Comparison of ENCODE assay signal across 8 mouse cellular contexts in genomic region chr10:117905666-117906266, GRCm38 (mm10). TPM values are rescaled to one million over a fixed set of nuclear protein-coding genes. Genes with fewer than 3 reads are reported as not detected.
DNase-seq lines count a peak whose midpoint lies in the region; ATAC-seq and TF ChIP-seq lines count a peak whose summit lies in the region.

No protein-coding gene starts in this region.

- ATAC-seq in midbrain, embryonic 14.5 days (ENCODE audit: low FRiP score, low TSS enrichment) = no peak
- peak; percentile 57; the same call in 1 of the 2 replicates for ATAC-seq in stomach, embryonic 15.5 days (ENCODE audit: insufficient read depth, low FRiP score, low read depth)

- no peaks in the 10 kb centered on the region for H3K27me3 ChIP-seq in liver, adult 2 months (ENCODE audit: control insufficient read depth, insufficient read depth, low read length)
- H3K27me3 ChIP-seq in midbrain, embryonic 14.5 days (ENCODE audit: control insufficient read depth, insufficient read depth, low read length) = no peaks in the 10 kb centered on the region
- no peaks in the 10 kb centered on the region for H3K27me3 ChIP-seq in stomach, embryonic 15.5 days (replicated peaks)

- H3K4me1 ChIP-seq in liver, adult 2 months (ENCODE audit: control insufficient read depth, insufficient read depth, low read length) = no peaks in the 10 kb centered on the region
- 0 out of 2 replicates have a peak, but pooled peaks cover 11% of the 10 kb centered on the region for H3K4me1 ChIP-seq in midbrain, embryonic 14.5 days (ENCODE audit: control insufficient read depth, insufficient read depth, low read length)
- H3K4me1 ChIP-seq in stomach, embryonic 15.5 days = 0 out of 2 replicates have a peak, but pooled peaks cover 6% of the 10 kb centered on the region

- H3K4me3 ChIP-seq in liver, adult 2 months (ENCODE audit: insufficient read depth, low read depth, low read length) = peak overlapping the region; percentile 45
- H3K4me3 ChIP-seq in midbrain, embryonic 14.5 days (replicated peaks; ENCODE audit: low read depth, low read length) = peak overlapping the region; percentile 32
- peak overlapping the region; percentile 34 for H3K4me3 ChIP-seq in stomach, embryonic 15.5 days (replicated peaks)

- peak overlapping the region; percentile 15; the same call in 1 of the 2 replicates for H3K27ac ChIP-seq in liver, adult 2 months (replicated peaks; ENCODE audit: insufficient read depth, low read depth, low read length)
- H3K27ac ChIP-seq in midbrain, embryonic 14.5 days (replicated peaks; ENCODE audit: low read depth, low read length) = no peak overlapping the region
- peak overlapping the region; percentile 84 for H3K27ac ChIP-seq in stomach, embryonic 15.5 days

- no peaks in the 10 kb centered on the region for H3K79me2 ChIP-seq in liver, adult 2 months (ENCODE audit: control insufficient read depth, insufficient read depth, low read length)

- H3K9ac ChIP-seq in liver, adult 2 months (ENCODE audit: low read depth, low read length) = peak overlapping the region; percentile 31; the same call in 1 of the 2 replicates
- H3K9ac ChIP-seq in midbrain, embryonic 14.5 days (replicated peaks; ENCODE audit: low read length) = peak overlapping the region; percentile 46
- H3K9ac ChIP-seq in stomach, embryonic 15.5 days = peak overlapping the region; percentile 13; the same call in 1 of the 2 replicates

- H3K36me3 ChIP-seq in liver, adult 2 months (ENCODE audit: control insufficient read depth, insufficient read depth, low read length) = no peaks in the 10 kb centered on the region
- no peaks in the 10 kb centered on the region for H3K36me3 ChIP-seq in midbrain, embryonic 14.5 days (ENCODE audit: control insufficient read depth, insufficient read depth, low read length)
- no peaks in the 10 kb centered on the region for H3K36me3 ChIP-seq in stomach, embryonic 15.5 days

- peak overlapping the region; percentile 63 for H3K4me2 ChIP-seq in midbrain, embryonic 14.5 days (ENCODE audit: low read length)
- H3K4me2 ChIP-seq in stomach, embryonic 15.5 days = peak overlapping the region; percentile 58

- TF ChIP-seq POLR2A in liver, adult 2 months (IDR thresholded peaks at IDR 0.05; ENCODE audit: extremely low read depth, insufficient read depth, low read length) = no peak

- H3K9me3 ChIP-seq in midbrain, embryonic 14.5 days (ENCODE audit: control insufficient read depth, low read length) = no peaks in the 10 kb centered on the region
- H3K9me3 ChIP-seq in stomach, embryonic 15.5 days = no peaks in the 10 kb centered on the region

- TF ChIP-seq CTCF in liver, adult 2 months (IDR thresholded peaks at IDR 0.05; ENCODE audit: low read depth, low read length) = no peak

- peak; percentile 20 to 29 for DNase-seq in cerebellum, postnatal 14 days
- DNase-seq in cerebellum, adult 8-10 months = no peak
- DNase-seq in embryo, embryonic 9.5 days (ENCODE audit: extremely low spot score) = peak; percentile 54
- DNase-seq in heart, adult 8-10 months (ENCODE audit: low spot score) = peak; percentile 42
- DNase-seq in kidney, adult 9 months = peak; percentile 19
- no peak for DNase-seq in liver, adult 2 months (ENCODE audit: extremely low read depth, low read depth, low spot score)
- DNase-seq in midbrain, embryonic 14.5 days = peak; percentile 42

- WGBS in liver, adult 2 months = 27% methylated on average over 27 of the region's 27 CpGs
- WGBS in midbrain, embryonic 14.5 days = 17% methylated on average over 27 of the region's 27 CpGs
- 7% methylated on average over 27 of the region's 27 CpGs for WGBS in stomach, embryonic 15.5 days

RNA-seq across cellular contexts. Expression of gene Rap1b, which starts 59.9 kb away (rescaled TPM):
- total RNA-seq in heart, adult 8-10 months (2022) = 10 to 100 TPM; 38.8 to 47.5 (median 44.8) TPM
- total RNA-seq in liver, adult 2 months (2014; rRNA removed) = 44.6 and 47.7 TPM in 2 replicates
- 12.5 and 14.5 TPM in 2 replicates for polyA plus RNA-seq in liver, adult 2 months (2012; rRNA removed)
- 156 and 185 TPM in 2 replicates for polyA plus RNA-seq in midbrain, embryonic 14.5 days (2014; fragmentation: Nextera tagmentation; extraction: Ambion mirVana)
- 177 and 188 TPM in 2 replicates for polyA plus RNA-seq in stomach, embryonic 15.5 days (2015; fragmentation: Nextera tagmentation; extraction: Ambion mirVana)

Comparison
In these comparisons a context has a peak if more than half of its experiments do, and no peak if none do; other contexts are left out.
1. DNase-seq: peak in cerebellum, postnatal 14 days (2 of 2), embryo, embryonic 9.5 days (single experiment), heart, adult 8-10 months (single experiment), kidney, adult 9 months (single experiment) and midbrain, embryonic 14.5 days (single experiment); none in cerebellum, adult 8-10 months (single experiment) and liver, adult 2 months (single experiment).
2. RNA of gene Rap1b, which starts 59.9 kb away (polyA plus RNA-seq): 156 to 185 TPM in midbrain, embryonic 14.5 days and 177 to 188 TPM in stomach, embryonic 15.5 days; 12.5 to 14.5 TPM in liver, adult 2 months; every median in the first group is over 10 times any median in the second.
3. Peak in every context shown above with its lines, with median percentiles within 50 percentile points of each other: H3K4me3 ChIP-seq and H3K9ac ChIP-seq.